In the genomic region with DNA sequence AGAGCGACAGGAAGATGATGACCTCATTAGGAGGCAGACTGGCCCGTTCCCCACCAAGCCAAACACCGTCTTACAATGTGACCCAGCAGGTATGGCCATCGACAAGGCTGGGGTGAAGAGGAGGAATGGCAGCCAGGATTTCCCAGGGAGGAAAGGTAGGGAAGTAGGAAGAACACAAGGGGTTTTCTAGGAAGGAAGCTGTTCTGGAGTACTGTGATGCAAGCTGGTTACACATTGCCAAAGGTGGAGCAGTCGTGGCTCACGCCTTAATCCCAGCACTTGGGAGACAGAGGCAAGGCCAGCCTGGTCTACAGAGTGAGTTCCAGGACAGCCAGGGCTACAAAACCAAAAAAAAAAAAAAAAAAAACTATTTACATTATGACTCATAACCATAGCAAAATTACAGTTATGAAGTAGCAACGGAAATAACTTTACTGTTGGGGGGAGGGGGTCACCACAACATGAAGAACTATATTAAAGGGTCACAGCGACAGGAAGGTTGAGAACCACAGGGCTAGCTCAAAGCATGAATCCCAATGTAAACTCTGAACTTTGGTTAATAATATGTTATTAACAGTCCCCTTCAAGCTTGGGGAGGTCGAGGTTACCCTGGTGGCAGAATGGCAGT, we compare ENCODE assay signal across 27 mouse cellular contexts.
A peak's percentile ranks its signal among the peaks of the same experiment; 100 is the strongest.
DNase-seq lines count a peak whose midpoint lies in the region; ATAC-seq and TF ChIP-seq lines count a peak whose summit lies in the region.
"Had no signal": no experiment of that assay in that cellular context is flagged by ENCODE, and none has a peak within 500 bp of the region (broad histone marks: within the 10 kb centered on the region; RNA-seq: fewer than 3 reads in every experiment).

No protein-coding gene starts in this region.

- H3K9ac ChIP-seq in MEL (ENCODE audit: control insufficient read depth, low read depth, low read length, poor library complexity, severe bottlenecking) = no peak overlapping the region
- H3K9ac ChIP-seq in heart, adult 2 months (ENCODE audit: low read depth, low read length) = no peak overlapping the region
- H3K9ac ChIP-seq: embryonic facial prominence, embryonic 12.5 days; heart, embryonic 12.5 days; liver, embryonic 14.5 days; lung, embryonic 15.5 days had no signal

- no peak for TF ChIP-seq CTCF in kidney, adult 2 months (conservative IDR thresholded peaks at IDR 0.05; ENCODE audit: insufficient read depth, insufficient read length, low read depth, low read length)
- no peak for TF ChIP-seq CTCF in MEL (IDR thresholded peaks at IDR 0.05 in 2 of 3, conservative IDR thresholded peaks at IDR 0.05 in 1 of 3; ENCODE audit: control insufficient read depth in 1 of 3, insufficient read depth in 1 of 3, low read depth in 2 of 3, low read length in 3 of 3, poor library complexity in 1 of 3, severe bottlenecking in 1 of 3)
- no peak for TF ChIP-seq CTCF in heart, adult 2 months (IDR thresholded peaks at IDR 0.05)

- no peaks in the 10 kb centered on the region for H3K36me3 ChIP-seq in kidney, adult 2 months (ENCODE audit: control insufficient read depth, insufficient read depth, low read length)
- peaks cover 0 to 32% of the 10 kb centered on the region in 2 experiments; a peak in 2 of 4 replicates for H3K36me3 ChIP-seq in MEL (ENCODE audit: control insufficient read depth in 1 of 2, insufficient read depth in 2 of 2, low read length in 2 of 2)
- no peaks in the 10 kb centered on the region for H3K36me3 ChIP-seq in heart, adult 2 months (ENCODE audit: control insufficient read depth, insufficient read depth, low read length)
- H3K36me3 ChIP-seq: embryonic facial prominence, embryonic 12.5 days; heart, embryonic 12.5 days; hindbrain, embryonic 10.5 days; lung, embryonic 15.5 days; midbrain, embryonic 10.5 days had no signal

- no peak overlapping the region for H3K27ac ChIP-seq in kidney, adult 2 months (ENCODE audit: insufficient read depth, low read depth, low read length)
- 0 out of 2 replicates have a peak overlapping the region, but pooled peaks have one; percentile 3 for H3K27ac ChIP-seq in MEL (ENCODE audit: control insufficient read depth, low read depth, low read length)
- H3K27ac ChIP-seq in heart, adult 2 months = no peak overlapping the region
- H3K27ac ChIP-seq: embryonic facial prominence, embryonic 12.5 days; gastrocnemius, adult 2 months; hindbrain, embryonic 10.5 days; liver, embryonic 14.5 days; lung, embryonic 15.5 days; midbrain, embryonic 10.5 days had no signal

- no peak overlapping the region for H3K4me3 ChIP-seq in kidney, adult 2 months (ENCODE audit: insufficient read depth, low read depth, low read length)
- H3K4me3 ChIP-seq in MEL (ENCODE audit: control insufficient read depth in 1 of 2, insufficient read depth in 1 of 2, low read depth in 2 of 2, low read length in 2 of 2) = no peak overlapping the region
- no peak overlapping the region for H3K4me3 ChIP-seq in heart, adult 2 months
- H3K4me3 ChIP-seq: embryonic facial prominence, embryonic 12.5 days; gastrocnemius, adult 2 months; heart, embryonic 12.5 days; hindbrain, embryonic 10.5 days; lung, embryonic 15.5 days; midbrain, embryonic 10.5 days had no signal

- WGBS in kidney, adult 2 months = 66% methylated on average over 9 of the region's 9 CpGs
- WGBS in heart, adult 2 months = 63% methylated on average over 9 of the region's 9 CpGs

- ATAC-seq in monocyte, adult 5-6 weeks (replicated peaks; ENCODE audit: insufficient number of reproducible peaks, low FRiP score, low TSS enrichment, poor library complexity, severe bottlenecking) = 0 out of 2 replicates have a peak, but pooled peaks have one; percentile 13
- ATAC-seq: hindbrain, embryonic 16.5 days; intestine, postnatal 0 days; Patski had no signal

- peak in 1 of 2 experiments; percentile 68; a peak in 2 of 4 replicates for TF ChIP-seq EP300 in MEL (IDR thresholded peaks at IDR 0.05; ENCODE audit: low read depth in 1 of 2, low read length in 2 of 2)
- TF ChIP-seq EP300 in heart, adult 2 months (IDR thresholded peaks at IDR 0.05; ENCODE audit: insufficient read depth, low read depth, low read length) = no peak

- no peak for TF ChIP-seq RAD21 in MEL (IDR thresholded peaks at IDR 0.05; ENCODE audit: low read depth, low read length)

- no peak for TF ChIP-seq POLR2A in kidney, adult 2 months (IDR thresholded peaks at IDR 0.05; ENCODE audit: low read depth, low read length)
- no peak for TF ChIP-seq POLR2A in MEL (IDR thresholded peaks at IDR 0.05; ENCODE audit: control insufficient read depth in 1 of 2, insufficient read depth in 1 of 2, low read depth in 1 of 2, low read length in 2 of 2, poor library complexity in 1 of 2)
- no peak for TF ChIP-seq POLR2A in heart, adult 2 months (IDR thresholded peaks at IDR 0.05; ENCODE audit: insufficient read depth, low read depth, low read length)

- H3K9me3 ChIP-seq in MEL (replicated peaks; ENCODE audit: insufficient read depth, low read length) = no peaks in the 10 kb centered on the region
- H3K9me3 ChIP-seq: embryonic facial prominence, embryonic 12.5 days; heart, embryonic 12.5 days; hindbrain, embryonic 10.5 days; lung, embryonic 15.5 days; midbrain, embryonic 10.5 days had no signal

- DNase-seq in kidney, adult 2 months = peak; percentile 53
- no peak for DNase-seq in kidney, postnatal 4 days
- DNase-seq in A20 (ENCODE audit: low read depth, low spot score) = peak; percentile 48
- DNase-seq in MEL (ENCODE audit: low read depth, low spot score) = peak; percentile 52
- DNase-seq in heart, adult 2 months = no peak
- no peak for DNase-seq in left cerebral cortex, postnatal 4 days
- no peak for DNase-seq in frontal cortex, adult 2 months (ENCODE audit: extremely low spot score in 1 of 2, low spot score in 1 of 2)
- DNase-seq: adrenal gland, adult 2 months; cerebellum, adult 11 months; cerebellum, postnatal 10 days; gastrocnemius, adult 2 months; heart, adult 11 months; heart, postnatal 10 days; layer of hippocampus, adult 9-11 months; right cerebral cortex, postnatal 14 days; thymus, adult 18-20 months; thymus, postnatal 4 days had no signal

- H3K4me1 ChIP-seq in kidney, adult 2 months (ENCODE audit: control insufficient read depth, insufficient read depth, low read length) = peaks cover 3% of the 10 kb centered on the region; the same call in 1 of the 2 replicates
- H3K4me1 ChIP-seq in MEL (ENCODE audit: control insufficient read depth in 1 of 2, insufficient read depth in 2 of 2, low read length in 2 of 2) = peaks cover 14 to 30% of the 10 kb centered on the region in 2 experiments
- peaks cover 2% of the 10 kb centered on the region for H3K4me1 ChIP-seq in heart, adult 2 months (ENCODE audit: control insufficient read depth, insufficient read depth, low read length)
- H3K4me1 ChIP-seq: embryonic facial prominence, embryonic 12.5 days had no signal

- intact Hi-C loops in heart, adult 2 months (cut with DNase I) = no loop called here
- intact Hi-C loops in left cerebral cortex, postnatal 4 days (cut with DNase I) = no loop called here

- no peaks in the 10 kb centered on the region for H3K27me3 ChIP-seq in kidney, adult 2 months (replicated peaks; ENCODE audit: control insufficient read depth, insufficient read depth, low read length)
- H3K27me3 ChIP-seq in MEL (ENCODE audit: control insufficient read depth in 1 of 2, insufficient read depth in 2 of 2, low read length in 2 of 2) = no peaks in the 10 kb centered on the region
- H3K27me3 ChIP-seq in heart, adult 2 months (ENCODE audit: control insufficient read depth, insufficient read depth, low read length) = no peaks in the 10 kb centered on the region
- H3K27me3 ChIP-seq: embryonic facial prominence, embryonic 12.5 days; heart, embryonic 12.5 days; lung, embryonic 15.5 days; Patski had no signal

- peaks cover 2% of the 10 kb centered on the region; the same call in 1 of the 2 replicates for H3K79me2 ChIP-seq in MEL (ENCODE audit: control insufficient read depth, insufficient read depth, low read length, poor library complexity)
- no peaks in the 10 kb centered on the region for H3K79me2 ChIP-seq in heart, adult 2 months (replicated peaks; ENCODE audit: control insufficient read depth, insufficient read depth, low read length)

TF ChIP-seq in MEL, 35 proteins besides CTCF, POLR2A, EP300 and RAD21:
- TF ChIP-seq MYB (IDR thresholded peaks at IDR 0.05; ENCODE audit: low read depth, low read length) (peak; percentile 78), ZNF384 (IDR thresholded peaks at IDR 0.05; ENCODE audit: low read depth, low read length) (peak; percentile 83), GABPA (IDR thresholded peaks at IDR 0.05; ENCODE audit: low read depth, low read length) (no peak)

Comparison
In these comparisons a context has a peak if more than half of its experiments do, and no peak if none do; other contexts are left out.
1. DNase-seq: peak in kidney, adult 2 months (single experiment), A20 (single experiment) and MEL (single experiment); none in kidney, postnatal 4 days (0 of 2), heart, adult 2 months (0 of 2), left cerebral cortex, postnatal 4 days (single experiment) and frontal cortex, adult 2 months (0 of 2).